Mouse (Mus musculus) heart, embryonic 16.5 days (tissue): ENCODE results near the gene Adamtsl1. TPM values are rescaled to one million over a fixed set of nuclear protein-coding genes. Genes with fewer than 3 reads are reported as not detected.

Experiments
- ATAC-seq: fragments of 200-750 bp; cut with Nextera tagmentation; replicated peaks from 2 replicates; pipeline ENCODE4 v1.8.0; 2017; ENCODE audit warnings: moderate number of reproducible peaks; ENCODE audit not compliant: insufficient read depth, low FRiP score; ENCODE audit errors: extremely low read depth
- H3K27ac ChIP-seq: fragments of 300-500 bp; sonication (generic); 2 replicates; pipeline ENCODE4 v1.5.1; 2014; ENCODE audit warnings: mild to moderate bottlenecking, low read length, control low read depth, moderate library complexity
- H3K27me3 ChIP-seq: fragments of 300-500 bp; sonication (generic); 2 replicates; pipeline ENCODE4 v1.6.1; 2014; ENCODE audit warnings: low read length, mixed read lengths; ENCODE audit not compliant: control insufficient read depth, insufficient read depth
- H3K36me3 ChIP-seq: fragments of 300-500 bp; sonication (generic); 2 replicates; pipeline ENCODE4 v1.6.1; 2014; ENCODE audit not compliant: control insufficient read depth, insufficient read depth
- H3K4me1 ChIP-seq: fragments of 300-500 bp; sonication (generic); 2 replicates; pipeline ENCODE4 v1.6.1; 2014; ENCODE audit warnings: low read length, mixed read lengths; ENCODE audit not compliant: control insufficient read depth, insufficient read depth
- H3K4me2 ChIP-seq: fragments of 300-500 bp; sonication (generic); 2 replicates; pipeline ENCODE4 v1.6.1; 2014; ENCODE audit warnings: low read depth, mild to moderate bottlenecking, control low read depth, low read length
- H3K4me3 ChIP-seq: fragments of 300-500 bp; sonication (generic); 2 replicates; pipeline ENCODE4 v1.5.1; 2014; ENCODE audit warnings: mild to moderate bottlenecking, control low read depth, low read length
- H3K9ac ChIP-seq: fragments of 300-500 bp; sonication (generic); 2 replicates; pipeline ENCODE4 v1.6.1; 2014; ENCODE audit warnings: low read length, control low read depth
- H3K9me3 ChIP-seq: fragments of 300-500 bp; sonication (generic); replicated peaks from 2 replicates; pipeline ENCODE4 v1.6.1; 2016; ENCODE audit warnings: low read length; ENCODE audit not compliant: control insufficient read depth
- WGBS: fragments of 180-500 bp; shearing (Covaris S2); extraction: QIAGEN DNeasy Blood & Tissue Kit; methylation state at CpG from one replicate; pipeline ENCODE4 v1.1.7; 2014; 5-methylcytosine and 5-hydroxymethylcytosine counted together
- polyA plus RNA-seq: library from polyadenylated mRNA; unstranded; fragments of >200 nt; fragmentation: Nextera tagmentation; extraction: Ambion mirVana; gene quantifications from 2 replicates; pipeline ENCODE4 v1.2.1, GENCODE M21; 2015

Adamtsl1 gene
- polyA plus RNA-seq, 1 experiment from 2014 or later: 7.9 TPM

- no peak for ATAC-seq
- no peak overlapping the region for H3K4me2 ChIP-seq
Measured at GRCm38 (mm10) chr4:85941857-85942256, 427.9 kb downstream of the Adamtsl1 start.

GRCm38 (mm10) chr4:85953590-85953989 is 439.6 kb downstream of the Adamtsl1 start:
- Histone ChIP-seq H3K9me3 (no peaks in the 10 kb centered on the region), H3K9ac (no peak overlapping the region), H3K27ac (no peak overlapping the region), H3K4me3 (no peak overlapping the region), H3K27me3 (no peaks in the 10 kb centered on the region), H3K36me3 (no peaks in the 10 kb centered on the region), H3K4me2 (no peak overlapping the region), H3K4me1 (peaks cover 2% of the 10 kb centered on the region; the same call in 1 of the 2 replicates)
- no peak for ATAC-seq
- WGBS: 61% methylated on average over 4 of the region's 4 CpGs

More at GRCm38 (mm10) chr4:85941857-85942256, 427.9 kb downstream of the Adamtsl1 start:
- Histone ChIP-seq H3K27ac (no peak overlapping the region), H3K4me1 (no peaks in the 10 kb centered on the region), H3K27me3 (no peaks in the 10 kb centered on the region), H3K4me3 (no peak overlapping the region), H3K9ac (no peak overlapping the region), H3K36me3 (no peaks in the 10 kb centered on the region), H3K9me3 (no peaks in the 10 kb centered on the region)
- WGBS: 83% methylated on average over 2 of the region's 2 CpGs

GRCm38 (mm10) chr4:85955387-85955786 is 441.4 kb downstream of the Adamtsl1 start:
- H3K36me3 ChIP-seq: no peaks in the 10 kb centered on the region
- no peak overlapping the region for H3K9ac ChIP-seq
- no peak overlapping the region for H3K4me3 ChIP-seq
- H3K27me3 ChIP-seq: no peaks in the 10 kb centered on the region
- 55% methylated on average over 3 of the region's 3 CpGs for WGBS
- H3K9me3 ChIP-seq: no peaks in the 10 kb centered on the region
- peaks cover 6% of the 10 kb centered on the region; the same call in 1 of the 2 replicates for H3K4me1 ChIP-seq
- H3K4me2 ChIP-seq: no peak overlapping the region
- ATAC-seq: no peak
- no peak overlapping the region for H3K27ac ChIP-seq

- Histone ChIP-seq H3K4me2 (no peak overlapping the region), H3K9ac (no peak overlapping the region), H3K4me1 (peaks cover 6% of the 10 kb centered on the region; the same call in 1 of the 2 replicates), H3K36me3 (no peaks in the 10 kb centered on the region), H3K27me3 (no peaks in the 10 kb centered on the region), H3K27ac (no peak overlapping the region), H3K4me3 (no peak overlapping the region), H3K9me3 (no peaks in the 10 kb centered on the region)
- ATAC-seq: no peak
- WGBS: 77% methylated on average over 4 of the region's 4 CpGs
Measured at GRCm38 (mm10) chr4:85957266-85957665, 443.3 kb downstream of the Adamtsl1 start.

GRCm38 (mm10) chr4:85957879-85958278 is 443.9 kb downstream of the Adamtsl1 start:
- Histone ChIP-seq H3K27ac (no peak overlapping the region), H3K27me3 (no peaks in the 10 kb centered on the region), H3K4me2 (no peak overlapping the region), H3K9me3 (no peaks in the 10 kb centered on the region), H3K4me3 (no peak overlapping the region), H3K36me3 (no peaks in the 10 kb centered on the region), H3K9ac (no peak overlapping the region), H3K4me1 (peaks cover 6% of the 10 kb centered on the region; the same call in 1 of the 2 replicates)
- 60% methylated on average over 1 of the region's 1 CpGs for WGBS
- ATAC-seq: no peak

GRCm38 (mm10) chr4:85959019-85959418 is 445.0 kb downstream of the Adamtsl1 start:
- Histone ChIP-seq H3K4me3 (no peak overlapping the region), H3K9ac (no peak overlapping the region), H3K4me1 (peaks cover 4% of the 10 kb centered on the region; the same call in 1 of the 2 replicates), H3K27ac (no peak overlapping the region), H3K27me3 (no peaks in the 10 kb centered on the region), H3K9me3 (no peaks in the 10 kb centered on the region), H3K36me3 (no peaks in the 10 kb centered on the region), H3K4me2 (no peak overlapping the region)
- ATAC-seq: no peak
- WGBS: 71% methylated on average over 2 of the region's 2 CpGs

- no peak for ATAC-seq
Measured at GRCm38 (mm10) chr4:85976188-85976587, 462.2 kb downstream of the Adamtsl1 start.

GRCm38 (mm10) chr4:85979206-85979605 is 465.2 kb downstream of the Adamtsl1 start:
- Histone ChIP-seq H3K4me3 (no peak overlapping the region), H3K9me3 (no peaks in the 10 kb centered on the region), H3K9ac (no peak overlapping the region), H3K4me2 (no peak overlapping the region), H3K27ac (no peak overlapping the region), H3K36me3 (no peaks in the 10 kb centered on the region), H3K27me3 (no peaks in the 10 kb centered on the region), H3K4me1 (no peaks in the 10 kb centered on the region)
- WGBS: 61% methylated on average over 10 of the region's 10 CpGs
- 0 out of 2 replicates have a peak, but pooled peaks have one; percentile 41 for ATAC-seq

More at GRCm38 (mm10) chr4:85976188-85976587, 462.2 kb downstream of the Adamtsl1 start:
- Histone ChIP-seq H3K9me3 (no peaks in the 10 kb centered on the region), H3K9ac (no peak overlapping the region), H3K27me3 (no peaks in the 10 kb centered on the region), H3K4me2 (no peak overlapping the region), H3K4me1 (no peaks in the 10 kb centered on the region), H3K4me3 (no peak overlapping the region), H3K36me3 (no peaks in the 10 kb centered on the region), H3K27ac (no peak overlapping the region)
- 66% methylated on average over 3 of the region's 3 CpGs for WGBS

GRCm38 (mm10) chr4:86006596-86006995 is 492.6 kb downstream of the Adamtsl1 start:
- no peaks in the 10 kb centered on the region for H3K4me1 ChIP-seq
- H3K9ac ChIP-seq: no peak overlapping the region
- H3K36me3 ChIP-seq: no peaks in the 10 kb centered on the region
- H3K9me3 ChIP-seq: no peaks in the 10 kb centered on the region
- H3K4me2 ChIP-seq: no peak overlapping the region
- ATAC-seq: no peak
- H3K27me3 ChIP-seq: no peaks in the 10 kb centered on the region
- 55% methylated on average over 5 of the region's 5 CpGs for WGBS
- H3K4me3 ChIP-seq: no peak overlapping the region
- no peak overlapping the region for H3K27ac ChIP-seq
